Mouse (Mus musculus): ENCODE results near the gene Tbc1d2.
A peak's percentile ranks its signal among the peaks of the same experiment; 100 is the strongest.
"Not testable (repeated sequence)": the region's sequence is repeated elsewhere in the genome, so short reads cannot be mapped to it uniquely, and the experiment has no call there.

Tbc1d2 gene

DNA sequence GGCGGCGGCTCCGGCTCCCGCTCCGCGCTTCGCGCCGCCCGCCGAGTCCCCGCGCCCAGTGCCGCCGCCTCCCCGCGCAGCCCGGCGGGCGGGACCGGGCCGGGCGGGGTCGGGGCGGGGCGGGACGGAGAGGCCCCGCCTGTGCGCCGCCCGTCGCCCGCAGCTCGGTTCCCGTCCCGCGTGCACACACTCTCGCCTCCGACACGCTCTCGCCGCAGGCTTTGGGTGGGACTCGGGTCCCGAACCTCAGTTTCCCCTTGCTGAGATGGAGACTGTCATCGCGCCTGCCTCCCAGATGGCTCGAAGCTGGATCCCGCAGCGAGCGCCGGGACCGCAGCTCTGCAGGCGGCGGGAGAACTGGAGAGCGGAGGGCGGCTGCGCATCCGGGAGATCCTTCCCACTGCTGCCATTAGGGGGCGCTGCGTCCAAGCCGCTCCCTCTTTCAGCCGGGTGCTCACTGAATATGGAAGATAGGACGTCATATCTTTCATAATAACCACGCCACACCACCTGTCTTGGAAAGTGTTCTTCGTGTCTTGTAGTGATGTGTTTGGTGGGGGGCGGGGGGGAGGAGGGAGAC, 48.1 kb downstream of the Tbc1d2 start, which contains the start of gene Coro2a:
TSS of gene Coro2a (minus strand) at position 359 of the 580 bp plus-strand sequence.
- DNase-seq (ENCODE audit: low spot score in 2 of 2), result peak; percentile 83 to 91

DNA sequence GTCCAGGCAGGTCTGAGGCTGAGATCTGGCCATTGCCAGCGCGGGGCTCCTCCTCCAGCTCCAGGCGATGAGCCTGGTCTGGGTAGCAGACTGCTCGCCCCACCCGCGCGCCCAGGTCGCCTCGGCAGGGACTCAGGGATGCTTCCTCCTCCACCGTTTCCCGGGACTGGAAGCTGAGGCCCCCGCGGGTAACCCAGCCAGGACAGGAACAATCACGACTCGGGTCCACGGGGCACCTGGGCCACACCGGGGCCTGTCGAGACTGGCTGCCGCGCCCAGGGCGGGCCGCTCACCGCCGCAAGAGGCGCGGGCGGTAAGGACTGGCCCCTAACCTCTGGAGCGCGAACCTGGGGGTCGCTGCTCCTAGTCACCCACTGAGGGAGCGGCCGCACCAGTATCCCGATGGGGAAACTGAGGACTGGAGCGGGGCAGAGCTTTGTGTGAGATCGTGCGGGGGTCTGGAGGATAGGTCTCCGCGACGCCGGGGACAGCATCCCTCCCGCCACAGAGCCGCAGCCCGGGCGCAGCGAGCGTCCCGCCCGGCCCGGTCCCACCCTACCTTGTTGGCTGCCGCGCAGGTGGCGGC, 48.7 kb downstream of the Tbc1d2 start:
- DNase-seq (ENCODE audit: low spot score in 2 of 2), result peak; percentile 24 to 39

DNA sequence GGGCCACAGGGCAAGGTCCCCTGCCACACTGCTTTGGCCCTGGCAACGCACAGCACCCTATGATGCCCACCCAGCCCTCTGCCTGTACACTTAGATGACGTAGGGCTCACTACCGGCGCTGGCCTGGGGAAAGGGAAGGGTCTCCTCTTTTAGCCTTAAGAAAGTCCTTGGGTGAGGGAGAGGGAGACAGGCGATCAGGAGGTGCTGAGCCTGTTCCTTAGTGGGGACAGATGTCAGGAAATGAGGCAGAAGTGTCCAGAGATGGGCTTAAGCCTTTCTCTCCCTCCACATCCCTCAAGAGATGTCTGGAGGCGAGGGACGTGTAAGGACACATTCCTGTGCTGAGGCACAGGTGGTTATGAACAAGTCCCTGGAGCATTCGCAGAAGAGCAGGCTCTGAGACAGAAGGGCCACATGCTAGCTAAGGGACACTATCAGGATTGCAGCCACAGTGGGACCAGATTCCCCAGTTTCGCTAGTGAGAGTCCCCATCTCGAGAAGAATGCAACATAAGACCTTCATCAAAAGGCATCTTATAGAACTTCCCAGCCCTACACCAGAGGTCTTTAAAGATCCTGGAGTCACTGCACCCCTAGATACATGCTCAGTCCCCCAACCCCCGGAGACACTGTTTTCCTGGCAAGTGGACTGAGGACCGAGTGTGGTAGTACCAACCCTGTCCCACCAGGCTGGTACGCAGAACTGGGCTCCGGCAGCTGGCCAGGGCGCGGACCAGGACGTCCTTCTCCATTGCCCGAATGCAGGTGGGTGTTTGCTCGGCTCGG, 49.3 kb downstream of the Tbc1d2 start:
- DNase-seq (ENCODE audit: low spot score in 2 of 2), result peak in 1 of 2 experiments; percentile 13

DNA sequence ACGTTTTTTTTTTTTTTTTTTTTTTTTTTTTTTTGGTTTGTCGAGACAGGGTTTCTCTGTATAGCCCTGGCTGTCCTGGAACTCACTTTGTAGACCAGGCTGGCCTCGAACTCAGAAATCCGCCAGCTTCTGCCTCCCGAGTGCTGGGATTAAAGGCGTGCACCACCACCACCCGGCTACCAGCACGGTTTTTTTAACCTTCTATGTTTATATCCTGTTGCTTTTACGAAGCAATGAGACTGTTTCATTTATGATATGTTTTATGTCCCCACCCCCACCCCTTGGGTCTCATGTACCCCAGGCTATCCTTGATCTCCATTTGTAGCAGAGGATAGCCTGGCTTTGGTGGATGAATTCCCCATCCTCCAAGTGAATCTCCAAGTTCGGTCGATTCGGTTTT, 50.4 kb downstream of the Tbc1d2 start:
- DNase-seq (ENCODE audit: low spot score in 2 of 2), result peak in 1 of 2 experiments; percentile 7

DNA sequence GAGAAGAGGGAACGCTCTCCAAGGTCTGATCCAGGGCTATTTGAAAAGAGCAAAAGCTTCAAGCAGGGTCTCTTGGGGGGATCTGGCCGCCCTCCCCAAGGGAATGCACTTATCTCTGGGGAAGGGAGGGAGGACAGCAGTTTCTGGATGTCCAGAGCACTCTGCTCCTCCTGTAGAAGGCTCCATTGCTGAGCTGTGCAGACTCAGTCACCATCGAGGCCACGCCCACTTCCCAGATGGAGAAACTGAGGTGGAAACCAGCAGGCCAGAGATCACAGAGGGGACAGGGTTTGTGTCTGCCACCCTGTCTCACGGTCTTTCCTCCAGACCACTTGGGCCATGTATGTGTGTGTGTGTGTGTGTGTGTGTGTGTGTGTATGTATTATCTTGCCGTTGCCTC, 51.0 kb downstream of the Tbc1d2 start:
- DNase-seq (ENCODE audit: low spot score in 2 of 2), result peak in 1 of 2 experiments; percentile 20

DNA sequence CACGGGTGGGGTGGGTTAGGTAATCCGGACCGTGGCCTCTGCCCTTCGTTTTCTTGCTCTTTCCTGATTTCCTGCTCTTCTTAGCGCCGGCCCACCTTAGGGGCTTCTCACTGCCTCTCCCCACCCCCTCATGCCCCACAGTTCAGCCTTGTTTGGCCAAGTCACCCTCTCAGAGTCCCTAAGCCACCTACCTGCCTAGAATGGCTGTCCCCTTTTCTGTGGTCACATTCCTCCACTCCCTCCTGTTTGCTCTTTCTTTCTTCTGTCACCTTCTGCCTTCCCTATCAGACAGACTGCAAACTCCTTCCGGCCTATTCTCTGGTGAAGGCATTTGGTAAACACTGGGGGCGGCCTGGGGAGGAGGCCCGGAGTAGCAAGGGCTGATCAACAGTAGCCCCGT, 51.9 kb downstream of the Tbc1d2 start:
- DNase-seq (ENCODE audit: low spot score in 2 of 2), result peak in 1 of 2 experiments; percentile 16

DNA sequence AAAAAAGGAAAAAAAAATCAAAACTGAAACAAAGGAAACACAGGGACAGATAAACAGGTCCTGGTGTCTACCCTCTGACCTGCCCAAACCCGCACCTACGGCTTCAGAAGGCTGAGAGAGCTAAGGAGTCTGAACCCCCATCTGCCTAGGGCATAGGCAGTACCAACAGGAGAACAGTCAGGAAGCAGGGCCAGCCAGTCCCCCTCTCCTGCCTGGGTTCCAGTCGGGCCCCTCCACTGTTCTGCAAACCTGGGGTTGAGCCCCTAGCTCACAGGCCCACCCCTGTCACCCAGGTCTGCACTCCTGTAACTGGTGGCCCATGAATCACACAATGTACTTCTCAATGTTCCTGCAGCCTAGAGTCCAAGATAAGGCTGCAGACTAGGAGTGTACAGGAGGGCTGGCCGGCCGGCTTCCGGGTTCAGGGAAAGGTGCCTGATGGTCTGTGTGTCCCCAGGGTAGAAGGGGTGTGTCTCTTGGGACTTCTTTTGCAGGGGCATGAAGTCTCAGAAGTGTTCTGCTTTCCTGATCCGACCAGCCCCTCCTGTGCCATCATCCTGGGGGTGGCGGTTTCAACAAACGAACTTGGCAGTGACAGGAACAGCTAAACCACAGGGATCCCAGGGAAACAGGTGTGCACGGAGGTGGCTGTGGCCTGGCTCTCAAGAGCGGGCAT, 52.6 kb downstream of the Tbc1d2 start:
- DNase-seq (ENCODE audit: low spot score in 2 of 2), result peak in 1 of 2 experiments; percentile 18

DNA sequence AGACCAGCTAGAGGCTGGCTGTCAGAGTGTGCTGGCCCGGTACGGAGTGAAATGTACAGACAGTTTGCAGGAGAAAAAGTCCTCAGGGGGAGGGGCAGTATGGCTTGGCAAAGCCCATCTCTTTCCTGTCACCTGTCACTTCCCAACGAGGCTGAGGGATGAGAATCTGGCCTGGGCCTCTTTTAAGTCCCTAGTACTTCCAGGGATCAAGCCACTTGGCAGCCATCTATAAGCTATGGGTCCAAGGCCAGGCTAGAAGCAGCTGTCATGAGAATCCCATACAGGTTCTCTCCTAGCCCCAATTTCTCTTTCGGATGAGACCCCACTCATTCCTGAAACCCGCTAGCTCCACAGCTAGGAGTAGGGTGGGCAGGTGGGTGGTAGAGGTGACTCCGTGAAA, 53.6 kb downstream of the Tbc1d2 start:
- peak in 1 of 2 experiments; percentile 14 for DNase-seq (ENCODE audit: low spot score in 2 of 2)

DNA sequence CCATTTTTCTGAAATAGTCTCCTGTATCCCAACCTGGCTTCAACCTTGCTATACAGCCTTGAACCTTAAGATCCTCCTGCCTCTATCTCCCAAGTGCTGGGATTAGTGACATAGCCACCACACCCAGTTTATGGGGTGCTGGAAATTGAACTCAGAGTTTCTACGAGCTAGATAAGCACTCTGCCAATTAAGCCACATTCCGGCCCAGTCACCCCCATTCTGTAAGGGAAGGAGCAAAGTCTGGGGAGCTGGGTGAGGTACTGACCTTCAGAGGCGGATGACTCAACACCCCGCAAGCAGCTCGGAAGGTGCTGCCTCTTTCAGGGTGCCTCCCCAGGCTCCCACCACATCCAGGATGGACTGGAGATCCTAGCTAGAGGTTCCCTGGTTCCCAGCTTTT, 55.9 kb downstream of the Tbc1d2 start:
- DNase-seq (ENCODE audit: low spot score in 2 of 2), result peak in 1 of 2 experiments; percentile 13

DNA sequence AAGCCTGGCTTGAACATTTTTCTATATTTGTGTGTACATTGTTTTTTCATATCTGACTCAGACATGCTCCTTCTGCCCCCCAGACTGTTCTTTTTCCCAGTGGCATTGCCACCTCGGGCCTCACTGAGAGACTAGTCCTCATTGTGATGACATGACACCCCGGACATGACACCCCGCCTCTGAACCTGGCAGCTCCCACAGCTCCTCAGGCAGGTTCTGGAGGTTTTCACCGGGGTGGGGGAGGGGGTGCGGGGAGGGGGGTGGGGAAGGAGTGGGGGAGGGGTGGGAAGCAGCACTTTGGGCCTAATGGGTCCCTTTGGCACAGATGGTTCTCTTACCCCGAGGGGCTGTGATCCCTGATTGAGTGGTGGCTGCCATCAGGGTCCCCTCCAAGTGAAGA, 56.5 kb downstream of the Tbc1d2 start:
- peak in 1 of 2 experiments; percentile 15 for DNase-seq (ENCODE audit: low spot score in 2 of 2)

DNA sequence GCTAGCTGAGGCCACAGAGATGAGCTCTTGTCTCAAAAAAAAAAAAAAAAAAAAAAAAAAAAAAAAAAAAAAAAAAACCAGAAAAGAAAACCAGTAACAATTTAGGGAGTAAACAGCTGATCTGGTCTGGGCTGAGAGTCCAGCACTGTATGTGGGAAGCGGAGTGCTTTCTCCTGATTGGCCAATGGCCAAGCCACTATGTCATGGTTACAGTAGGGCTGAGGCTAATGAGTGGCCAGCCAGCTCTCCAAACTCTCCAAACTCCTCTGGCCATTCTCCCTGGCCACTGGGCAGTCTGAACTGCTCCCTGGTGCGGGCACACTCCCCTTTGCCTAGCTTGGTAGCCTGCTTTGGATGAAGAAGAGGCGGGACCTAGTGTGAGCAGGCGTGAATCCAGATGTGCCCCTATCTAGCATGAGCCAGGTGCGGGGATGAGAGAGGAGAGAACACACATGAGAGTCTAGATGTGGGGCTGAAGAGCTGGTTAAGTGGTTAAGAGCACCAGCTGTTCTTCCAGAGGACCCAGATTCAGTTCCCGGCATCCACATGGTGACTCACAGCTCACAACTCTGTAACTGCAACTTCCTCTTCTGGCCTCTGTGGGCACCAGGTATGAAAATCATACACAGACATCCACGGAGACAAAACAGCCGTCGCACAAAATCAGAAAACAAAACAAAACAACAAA, 58.0 kb downstream of the Tbc1d2 start:
- DNase-seq (ENCODE audit: low spot score in 2 of 2), result peak in 1 of 2 experiments; percentile 17

DNA sequence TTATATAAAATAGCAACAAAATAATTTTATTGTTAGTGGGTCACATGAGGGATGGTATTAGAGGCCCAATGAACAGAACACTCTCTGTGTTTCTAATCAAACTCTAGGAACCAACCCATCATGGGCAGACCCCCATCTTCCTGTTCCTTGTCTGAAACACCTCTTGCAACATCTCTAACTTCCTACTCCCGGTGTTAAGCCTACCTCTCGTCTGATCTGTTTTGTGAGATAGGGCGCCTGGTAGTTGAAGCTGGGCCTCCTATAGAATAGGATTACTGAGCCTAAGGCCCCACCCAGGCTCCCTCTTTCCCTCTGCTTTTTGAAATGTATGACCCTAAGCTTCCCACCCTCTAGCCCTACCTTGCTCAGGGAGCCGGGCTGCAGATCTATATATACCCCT, 59.2 kb downstream of the Tbc1d2 start:
- DNase-seq (ENCODE audit: low spot score in 2 of 2), result peak in 1 of 2 experiments; percentile 17

DNA sequence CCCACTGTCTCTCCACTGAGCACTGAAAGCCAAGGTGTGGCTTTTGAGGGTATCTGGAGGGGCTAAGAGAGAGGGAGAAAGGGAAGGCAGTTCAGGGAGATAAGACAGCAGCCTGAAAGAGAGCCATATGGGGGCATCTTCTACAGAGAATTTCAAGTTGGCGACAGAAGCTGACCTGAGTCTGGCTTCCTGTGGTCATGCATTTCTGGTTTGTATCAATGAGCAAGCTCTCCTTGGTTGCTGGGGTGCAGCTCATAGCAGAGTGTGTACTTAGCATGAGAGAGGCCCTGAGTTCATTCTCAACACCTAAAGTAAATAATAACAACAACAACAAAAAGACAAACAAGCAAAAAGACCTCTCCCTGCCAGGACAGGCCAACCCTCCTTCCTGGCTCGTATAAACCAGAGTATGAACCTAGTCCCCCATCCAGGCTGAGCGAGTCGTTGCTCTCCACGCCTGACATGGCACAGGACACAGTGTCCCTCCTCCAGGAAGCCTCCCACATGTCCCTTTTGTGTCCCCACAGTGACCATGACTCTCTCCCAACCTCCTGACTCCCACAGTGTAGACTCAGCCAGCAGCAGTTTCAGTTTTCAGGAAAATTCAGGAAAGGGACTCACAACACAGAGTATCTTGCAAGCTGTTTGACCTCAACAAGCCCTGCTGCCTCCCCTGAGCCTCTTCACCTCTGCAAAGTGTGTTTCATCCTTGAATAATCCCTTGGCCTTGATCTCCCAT, 59.9 kb downstream of the Tbc1d2 start:
- peak in 1 of 2 experiments; percentile 7 for DNase-seq (ENCODE audit: low spot score in 2 of 2)

DNA sequence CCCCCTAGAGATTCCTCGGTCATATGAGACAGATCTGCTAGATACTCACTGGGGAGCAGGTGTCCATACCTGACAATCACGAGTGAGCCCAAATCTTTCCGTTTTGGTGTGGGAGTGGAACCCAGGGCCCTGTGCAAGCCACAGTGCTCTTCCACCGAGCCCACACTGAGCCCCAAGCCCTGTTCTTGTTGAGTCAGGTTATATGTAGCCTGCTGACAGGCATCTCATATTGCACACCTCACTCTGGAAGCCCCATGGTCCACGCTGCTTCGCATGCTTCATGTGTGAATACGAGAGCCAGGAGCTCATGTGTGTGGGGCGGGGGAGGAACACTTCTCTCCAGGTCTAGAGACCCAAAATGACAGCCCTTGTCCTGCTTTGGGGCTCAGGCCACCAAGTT, 60.9 kb downstream of the Tbc1d2 start:
- peak in 1 of 2 experiments; percentile 14 for DNase-seq (ENCODE audit: low spot score in 2 of 2)

DNA sequence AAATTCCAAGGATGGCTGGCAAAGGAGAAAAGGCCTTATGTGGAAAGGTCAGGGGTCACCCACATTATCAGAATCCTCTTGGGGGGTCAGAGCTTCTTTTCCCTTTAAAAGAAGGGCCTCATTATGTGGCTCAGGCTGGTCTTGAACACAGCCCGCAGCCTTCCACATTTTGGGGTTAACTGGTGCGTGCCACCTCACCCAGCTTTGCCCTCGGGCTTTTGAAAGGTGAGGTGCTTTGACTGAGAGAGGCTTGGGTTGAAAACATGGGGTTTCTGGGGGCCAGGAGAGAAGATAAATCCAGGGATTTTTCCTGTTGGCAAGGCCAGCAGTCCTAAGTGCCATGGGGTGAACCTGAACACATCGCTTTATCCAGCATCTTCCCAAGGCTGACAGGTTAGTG, 63.5 kb downstream of the Tbc1d2 start:
- DNase-seq (ENCODE audit: low spot score in 2 of 2), result peak in 1 of 2 experiments; percentile 13

DNA sequence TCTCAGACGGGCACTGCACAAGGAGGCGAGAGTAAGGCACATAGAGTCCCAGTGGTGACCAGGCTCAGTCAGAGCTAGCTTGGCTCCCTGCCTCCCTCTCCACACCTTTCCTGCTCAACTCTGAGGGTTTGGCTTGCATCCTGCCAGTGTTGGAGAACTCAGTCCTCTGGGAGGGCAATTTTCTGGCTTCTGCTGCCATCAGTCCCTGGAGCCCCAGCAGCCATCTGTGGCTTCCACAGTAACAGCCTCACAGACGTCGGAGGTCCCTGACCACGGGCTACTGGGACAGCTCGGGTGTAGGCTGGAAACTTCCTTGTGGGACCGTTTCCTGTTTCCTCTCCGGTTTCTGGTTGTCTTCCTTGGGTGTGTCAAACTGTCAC, 64.2 kb downstream of the Tbc1d2 start:
- DNase-seq (ENCODE audit: low spot score in 2 of 2), result peak in 1 of 2 experiments; percentile 16

DNA sequence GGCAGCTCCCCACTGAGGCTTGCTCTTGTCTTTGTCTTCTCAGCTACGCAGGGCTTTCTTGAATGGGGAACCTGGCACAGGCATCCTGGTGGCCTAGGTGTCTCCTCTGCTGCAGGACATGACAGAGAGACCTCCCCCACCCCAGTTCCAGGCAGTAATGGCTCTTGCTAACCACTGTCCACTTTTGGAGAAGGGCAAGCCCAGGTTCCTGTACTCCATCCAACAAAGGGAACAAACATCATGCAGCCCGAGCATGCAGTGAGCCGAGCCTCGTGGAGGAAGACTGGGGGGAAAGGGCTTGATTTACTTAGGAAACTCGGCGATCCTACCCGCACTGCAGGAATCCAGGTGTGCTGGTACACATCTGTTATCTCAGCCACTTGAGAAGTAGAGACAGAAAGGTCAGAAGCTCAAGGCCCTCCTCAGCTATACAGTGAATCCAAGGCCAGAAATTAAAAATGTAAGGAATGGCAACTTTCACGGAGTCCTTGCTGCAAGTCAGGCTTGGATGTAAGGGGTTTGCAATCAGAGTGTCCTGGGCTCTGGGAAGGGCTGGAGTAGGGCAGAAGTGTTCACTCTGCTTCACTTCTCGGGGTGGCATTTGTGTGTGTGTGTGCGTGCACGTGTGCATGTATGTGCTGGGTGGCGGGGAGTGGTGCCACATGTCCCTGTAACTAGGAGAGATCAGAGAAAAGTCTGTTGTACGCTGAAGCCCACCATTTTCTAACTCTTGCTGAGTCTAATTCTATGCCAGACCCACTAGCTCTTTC, 64.8 kb downstream of the Tbc1d2 start:
- peak in 1 of 2 experiments; percentile 14 for DNase-seq (ENCODE audit: low spot score in 2 of 2)

DNA sequence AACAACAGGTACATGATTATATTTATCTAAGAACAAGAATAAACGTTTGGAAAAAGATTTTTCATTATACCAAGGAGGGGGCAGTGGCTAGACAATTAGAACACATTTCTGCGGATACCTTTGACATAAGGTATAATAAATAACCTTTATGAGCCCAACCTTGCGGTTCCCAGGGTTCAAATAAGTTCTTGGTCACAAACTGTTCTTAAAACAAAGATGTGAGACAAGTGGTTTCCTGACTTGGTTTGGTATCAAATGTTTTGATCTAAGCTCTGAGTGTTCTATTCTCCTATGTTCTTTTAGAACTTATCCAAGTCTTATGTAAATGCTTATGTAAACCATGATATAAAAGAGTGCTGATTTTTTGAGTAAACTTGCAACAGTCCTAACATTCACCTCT, 65.5 kb downstream of the Tbc1d2 start:
- DNase-seq (ENCODE audit: low spot score in 2 of 2), result not testable (repeated sequence)

DNA sequence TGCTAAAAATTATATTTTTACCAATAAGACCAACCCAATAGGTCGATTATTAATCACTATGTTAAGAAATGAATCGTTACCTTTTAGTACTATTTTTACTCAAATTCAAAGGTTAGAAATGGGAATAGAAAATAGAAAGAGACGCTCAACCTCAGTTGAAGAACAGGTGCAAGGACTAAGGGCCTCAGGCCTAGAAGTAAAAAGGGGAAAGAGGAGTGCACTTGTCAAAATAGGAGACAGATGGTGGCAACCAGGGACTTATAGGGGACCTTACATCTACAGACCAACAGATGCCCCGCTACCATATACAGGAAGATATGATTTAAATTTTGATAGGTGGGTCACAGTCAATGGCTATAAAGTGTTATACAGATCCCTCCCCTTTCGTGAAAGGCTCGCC, 65.9 kb downstream of the Tbc1d2 start:
- DNase-seq (ENCODE audit: low spot score in 2 of 2), result not testable (repeated sequence)

DNA sequence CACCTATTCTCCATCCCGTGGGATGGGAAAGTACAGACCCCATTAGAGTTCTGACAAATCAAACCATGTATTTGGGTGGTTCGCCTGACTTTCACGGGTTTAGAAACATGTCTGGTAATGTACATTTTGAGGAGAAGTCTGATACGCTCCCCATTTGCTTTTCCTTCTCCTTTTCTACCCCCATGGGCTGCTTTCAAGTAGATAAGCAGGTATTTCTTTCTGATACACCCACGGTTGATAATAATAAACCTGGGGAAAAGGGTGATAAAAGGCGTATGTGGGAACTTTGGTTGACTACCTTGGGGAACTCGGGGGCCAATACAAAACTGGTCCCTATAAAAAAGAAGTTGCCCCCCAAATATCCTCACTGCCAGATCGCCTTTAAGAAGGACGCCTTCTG, 68.0 kb downstream of the Tbc1d2 start:
- DNase-seq (ENCODE audit: low spot score in 2 of 2), result not testable (repeated sequence)

Data from cerebellum, postnatal 4 days (tissue).